ENCODE assay signal across 32 mouse cellular contexts in genomic region chr8:23580701-23581100, GRCm38 (mm10).
"Had no signal": no experiment of that assay in that cellular context is flagged by ENCODE, and none has a peak within 500 bp of the region (broad histone marks: within the 10 kb centered on the region; RNA-seq: fewer than 3 reads in every experiment).

No protein-coding gene starts in this region.

- H3K9me3 ChIP-seq: heart, embryonic 12.5 days; heart, embryonic 15.5 days; hindbrain, embryonic 10.5 days; hindbrain, embryonic 12.5 days; hindbrain, embryonic 13.5 days; hindbrain, embryonic 15.5 days; intestine, embryonic 15.5 days; kidney, embryonic 15.5 days had no signal

- H3K4me2 ChIP-seq: heart, embryonic 11.5 days; heart, embryonic 12.5 days; heart, embryonic 13.5 days; heart, embryonic 15.5 days; hindbrain, embryonic 12.5 days; hindbrain, embryonic 13.5 days; hindbrain, embryonic 14.5 days; hindbrain, embryonic 15.5 days; intestine, embryonic 15.5 days; kidney, embryonic 15.5 days had no signal

- H3K4me3 ChIP-seq: heart, embryonic 12.5 days; heart, embryonic 13.5 days; heart, embryonic 15.5 days; hindbrain, embryonic 10.5 days; hindbrain, embryonic 12.5 days; hindbrain, embryonic 13.5 days; hindbrain, embryonic 15.5 days; intestine, embryonic 15.5 days; kidney, embryonic 15.5 days; layer of hippocampus, adult 2 months; left cerebral cortex, adult 2 months had no signal

- H3K4me1 ChIP-seq: heart, embryonic 12.5 days; heart, embryonic 13.5 days; heart, embryonic 15.5 days; hindbrain, embryonic 10.5 days; hindbrain, embryonic 12.5 days; hindbrain, embryonic 13.5 days; hindbrain, embryonic 15.5 days; intestine, embryonic 15.5 days; kidney, embryonic 15.5 days had no signal

- H3K36me3 ChIP-seq: heart, embryonic 12.5 days; heart, embryonic 13.5 days; heart, embryonic 15.5 days; hindbrain, embryonic 10.5 days; hindbrain, embryonic 12.5 days; hindbrain, embryonic 13.5 days; hindbrain, embryonic 15.5 days; intestine, embryonic 15.5 days; kidney, embryonic 15.5 days had no signal

- H3K27ac ChIP-seq: heart, embryonic 13.5 days; heart, embryonic 15.5 days; hindbrain, embryonic 10.5 days; hindbrain, embryonic 12.5 days; hindbrain, embryonic 13.5 days; hindbrain, embryonic 14.5 days; hindbrain, embryonic 15.5 days; hindbrain, postnatal 0 days; intestine, embryonic 15.5 days; kidney, embryonic 15.5 days; kidney, postnatal 0 days; layer of hippocampus, adult 2 months; left cerebral cortex, adult 2 months had no signal

- ATAC-seq: hindbrain, embryonic 16.5 days; hindbrain, postnatal 0 days; inflammation-experienced regulatory T-cells, adult 6 months; intestine, embryonic 15.5 days; intestine, embryonic 16.5 days; intestine, postnatal 0 days had no signal

- DNase-seq: heart, postnatal 36 days; kidney, adult 11 months; kidney, adult 18-20 months; kidney, adult 2 months; kidney, adult 8-10 months; kidney, adult 9 months; kidney, postnatal 10 days; kidney, postnatal 14 days; kidney, postnatal 25 days; kidney, postnatal 36 days; kidney, postnatal 4 days; layer of hippocampus, adult 9-11 months; layer of hippocampus, postnatal 36 days had no signal

- H3K27me3 ChIP-seq: heart, embryonic 12.5 days; heart, embryonic 13.5 days; heart, embryonic 15.5 days; hindbrain, embryonic 12.5 days; hindbrain, embryonic 13.5 days; hindbrain, embryonic 15.5 days; intestine, embryonic 15.5 days; kidney, embryonic 15.5 days had no signal

- H3K9ac ChIP-seq: heart, embryonic 12.5 days; heart, embryonic 13.5 days; heart, embryonic 15.5 days; hindbrain, embryonic 12.5 days; hindbrain, embryonic 13.5 days; hindbrain, embryonic 14.5 days; hindbrain, embryonic 15.5 days; intestine, embryonic 15.5 days; kidney, embryonic 15.5 days had no signal
